Mouse (Mus musculus): ENCODE results near the gene Olfr1280.
"Not testable (repeated sequence)": the region's sequence is repeated elsewhere in the genome, so short reads cannot be mapped to it uniquely, and the experiment has no call there.

The Olfr1280 gene

GRCm38 (mm10) chr2:111313717-111314116, at the start of gene Olfr1280:
Olfr1280 (plus strand) TSS chr2:111314017.
- DNase-seq (ENCODE audit: low read depth, low spot score) = no peak

DNA sequence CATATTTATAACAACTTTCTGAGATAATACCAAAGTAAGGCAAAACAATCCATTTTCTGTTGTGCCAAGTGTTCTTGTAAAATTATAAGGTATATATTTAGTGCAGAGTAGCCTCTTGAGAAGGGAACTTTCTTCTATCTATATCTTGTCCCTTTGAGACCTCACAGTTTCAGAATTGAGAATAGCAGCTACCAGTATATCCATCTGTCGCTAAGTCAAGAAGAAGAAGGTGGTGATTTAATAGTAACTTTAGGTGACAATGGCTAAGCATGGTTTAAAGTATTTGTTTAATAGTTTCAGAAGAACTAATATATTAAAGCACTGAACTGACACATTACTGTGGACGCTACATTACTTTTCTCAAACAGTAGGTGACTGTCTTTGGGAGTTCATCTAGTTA, 39.8 kb upstream of the Olfr1280 start, which contains the start of gene Olfr1277:
Olfr1277 (minus strand) TSS at position 101 of the 400 bp plus-strand sequence.
- DNase-seq (ENCODE audit: low read depth, low spot score) = no peak

DNA sequence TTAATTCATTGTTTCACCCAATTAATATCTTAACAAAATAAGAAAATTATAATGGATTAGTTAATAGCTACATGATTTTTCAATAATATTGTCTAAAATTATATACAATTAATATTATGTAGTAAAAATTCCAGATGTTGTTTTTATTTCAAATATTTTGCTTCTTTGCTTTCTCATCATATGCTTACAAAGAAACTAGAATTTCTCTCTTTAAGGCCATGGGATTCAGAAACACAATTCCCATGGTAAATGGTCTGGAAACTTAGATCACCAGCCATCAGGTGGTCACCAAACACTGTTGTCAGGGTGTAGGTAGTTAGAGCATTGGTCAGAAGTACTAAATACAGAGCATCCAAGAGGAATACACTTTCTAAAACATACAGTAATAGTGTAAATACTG, 24.0 kb upstream of the Olfr1280 start, which contains the start of gene Olfr1278:
Olfr1278 (plus strand) TSS at position 301 of the 400 bp plus-strand sequence.
- no peak for DNase-seq (ENCODE audit: low read depth, low spot score)

- DNase-seq (ENCODE audit: low read depth, low spot score) = no peak
These were observed 15.3 kb upstream of the Olfr1280 start for GRCm38 (mm10) chr2:111298541-111298940.

- DNase-seq (ENCODE audit: low read depth, low spot score) = no peak
These were observed 13.4 kb upstream of the Olfr1280 start, which contains the start of gene Olfr1279 for GRCm38 (mm10) chr2:111300374-111300773. Olfr1279 (plus strand) TSS chr2:111300635.

DNA sequence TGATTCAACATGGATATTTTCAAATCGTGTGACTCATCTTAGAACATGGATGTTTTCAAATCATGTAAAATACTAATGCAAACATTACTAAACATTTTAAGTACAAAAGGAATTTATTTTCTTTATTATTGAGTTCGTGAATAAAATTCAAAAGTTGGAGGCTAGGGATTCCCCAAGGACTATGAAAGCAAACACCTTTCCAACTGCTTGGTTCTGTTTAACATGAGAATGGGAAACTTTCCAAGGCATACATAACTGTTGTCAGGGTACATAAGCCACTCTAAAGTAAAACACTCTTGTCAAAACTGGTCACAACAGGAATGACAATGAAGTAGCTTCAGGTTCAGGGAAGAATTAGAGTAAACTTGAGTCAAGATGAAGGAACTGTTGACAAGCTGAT, 12.4 kb downstream of the Olfr1280 start, which contains the start of gene Olfr1281:
Olfr1281 (plus strand) TSS at position 301 of the 400 bp plus-strand sequence.
- peak; percentile 4 for DNase-seq (ENCODE audit: low read depth, low spot score)

DNA sequence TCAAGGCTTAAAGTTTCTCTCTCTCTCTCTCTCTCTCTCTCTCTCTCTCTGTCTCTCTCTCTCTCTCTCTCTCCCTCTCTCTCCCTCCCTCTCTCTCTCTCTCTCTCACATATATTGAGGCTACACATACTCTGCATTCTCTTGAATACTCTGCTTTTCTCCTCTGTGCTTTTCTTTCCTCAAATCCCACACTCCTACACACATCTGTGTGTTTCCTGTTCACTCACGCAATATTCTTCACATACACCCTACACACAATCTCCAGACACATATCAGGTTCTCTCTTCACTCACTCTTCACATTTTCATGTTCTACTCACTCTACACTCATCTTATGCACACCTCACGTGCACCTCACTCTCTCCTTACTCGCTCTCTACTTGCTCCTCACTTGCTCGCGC, 19.9 kb downstream of the Olfr1280 start:
- not testable (repeated sequence) for DNase-seq (ENCODE audit: low read depth, low spot score)

- DNase-seq (ENCODE audit: low read depth, low spot score) = no peak
These were observed 22.2 kb downstream of the Olfr1280 start, which contains the start of gene Olfr1282 for GRCm38 (mm10) chr2:111335976-111336375. Olfr1282 (minus strand) TSS chr2:111336076.

GRCm38 (mm10) chr2:111366490-111366889, 52.7 kb downstream of the Olfr1280 start, which contains the start of gene Olfr1283:
Olfr1283 (plus strand) TSS chr2:111366790.
- DNase-seq (ENCODE audit: low read depth, low spot score) = no peak

- no peak for DNase-seq (ENCODE audit: low read depth, low spot score)
These were observed 61.4 kb downstream of the Olfr1280 start, which contains the start of gene Olfr1284 for GRCm38 (mm10) chr2:111375222-111375621. Olfr1284 (plus strand) TSS chr2:111375522.
